Mouse (Mus musculus): ENCODE measurements around the gene Glipr1l2.
"Not testable (repeated sequence)": the region's sequence is repeated elsewhere in the genome, so short reads cannot be mapped to it uniquely, and the experiment has no call there.

The Glipr1l2 gene

GRCm38 (mm10) chr10:112083157-112083556 is at the start of gene Glipr1l2:
Gene Glipr1l2 (plus strand): TSS chr10:112083354.
- no peak for DNase-seq (ENCODE audit: extremely low spot score, low read depth, low spot score)

GRCm38 (mm10) chr10:112043523-112043922 is 39.6 kb upstream of the Glipr1l2 start:
- DNase-seq (ENCODE audit: extremely low spot score, low read depth, low spot score): not testable (repeated sequence)

DNA sequence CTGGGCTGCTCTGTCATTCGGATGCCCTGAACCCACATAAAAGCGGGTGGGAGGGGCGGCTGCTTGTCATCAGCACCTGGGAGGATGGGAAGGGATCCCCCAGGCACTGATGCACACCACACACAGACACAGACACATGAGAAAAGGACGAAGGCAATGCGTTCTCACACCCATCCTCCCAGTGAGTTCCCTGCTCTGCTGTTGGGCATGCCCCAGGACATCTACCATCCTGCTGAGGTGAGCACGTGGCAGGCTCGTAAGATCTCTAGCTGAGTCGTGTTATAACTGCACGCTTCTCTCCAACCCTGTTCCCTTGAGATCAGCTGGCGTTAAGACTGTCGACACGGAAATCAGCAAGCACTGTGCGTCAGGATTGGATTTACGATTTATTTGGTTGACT is 38.9 kb upstream of the Glipr1l2 start:
- not testable (repeated sequence) for DNase-seq (ENCODE audit: extremely low spot score, low read depth, low spot score)

DNA sequence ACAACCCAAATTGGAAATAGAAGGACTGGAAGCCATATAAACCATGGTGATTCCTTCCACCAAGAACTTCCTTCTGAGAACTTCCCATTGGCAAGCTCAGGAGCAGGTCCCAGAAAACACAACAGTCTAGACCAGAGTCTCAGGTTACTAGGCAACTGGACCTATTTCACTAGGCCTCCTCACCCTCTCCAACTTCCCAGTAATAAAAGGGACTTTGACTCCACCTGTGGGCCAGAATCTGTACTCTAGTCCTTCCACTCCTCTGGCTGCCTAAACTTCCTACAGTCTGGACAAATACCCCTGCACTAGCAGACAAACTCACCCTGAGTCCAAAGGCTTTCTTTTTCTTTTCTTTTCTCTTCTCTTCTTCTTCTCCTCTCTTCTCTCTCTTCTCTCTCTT is 31.9 kb upstream of the Glipr1l2 start:
- no peak for DNase-seq (ENCODE audit: extremely low spot score, low read depth, low spot score)

DNA sequence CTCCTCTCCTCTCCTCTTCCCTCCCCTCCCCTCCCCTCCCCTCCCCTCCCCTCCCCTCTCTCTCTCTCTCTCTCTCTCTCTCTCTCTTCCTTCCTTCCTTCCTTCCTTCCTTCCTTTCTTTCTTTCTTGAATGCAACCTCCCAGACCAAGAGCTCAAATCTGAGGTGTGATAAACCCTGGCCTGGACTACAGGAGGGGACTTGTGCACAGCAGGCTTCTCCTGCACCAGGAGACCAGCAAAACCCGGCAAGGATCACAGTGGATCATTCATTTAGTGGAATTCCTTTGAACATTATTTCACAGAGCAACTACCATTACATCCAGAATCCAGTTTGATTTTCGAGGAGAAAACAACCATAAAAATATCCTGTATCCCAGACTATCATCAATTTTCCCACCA is 31.2 kb upstream of the Glipr1l2 start:
- not testable (repeated sequence) for DNase-seq (ENCODE audit: extremely low spot score, low read depth, low spot score)

- DNase-seq (ENCODE audit: extremely low spot score, low read depth, low spot score): peak; percentile 47
These were observed 23.2 kb upstream of the Glipr1l2 start, which contains the start of gene Glipr1l1 for GRCm38 (mm10) chr10:112059702-112060582. Gene Glipr1l1 (plus strand): TSS chr10:112060189.

GRCm38 (mm10) chr10:112060583-112060934 is 22.6 kb upstream of the Glipr1l2 start:
- DNase-seq (ENCODE audit: extremely low spot score, low read depth, low spot score): not testable (repeated sequence)

DNA sequence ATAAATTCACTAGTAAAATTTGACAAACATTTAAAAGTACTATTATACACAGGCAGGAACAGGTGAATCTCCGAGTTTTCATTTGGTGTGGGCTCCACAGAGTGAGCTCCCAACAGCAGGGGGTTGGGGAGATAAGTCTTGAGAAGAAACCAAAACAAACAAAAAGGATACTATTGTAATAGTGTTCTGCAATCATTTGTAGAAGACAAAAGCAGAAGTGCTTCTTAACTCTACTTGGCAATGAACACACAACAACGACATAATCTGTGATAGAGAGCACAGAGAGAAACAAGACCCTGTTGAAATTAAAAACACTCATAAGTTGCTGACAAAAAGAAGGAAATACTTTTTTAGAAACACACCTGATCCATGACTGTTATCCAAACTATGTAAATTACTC is 3.1 kb upstream of the Glipr1l2 start:
- DNase-seq (ENCODE audit: extremely low spot score, low read depth, low spot score): no peak

DNA sequence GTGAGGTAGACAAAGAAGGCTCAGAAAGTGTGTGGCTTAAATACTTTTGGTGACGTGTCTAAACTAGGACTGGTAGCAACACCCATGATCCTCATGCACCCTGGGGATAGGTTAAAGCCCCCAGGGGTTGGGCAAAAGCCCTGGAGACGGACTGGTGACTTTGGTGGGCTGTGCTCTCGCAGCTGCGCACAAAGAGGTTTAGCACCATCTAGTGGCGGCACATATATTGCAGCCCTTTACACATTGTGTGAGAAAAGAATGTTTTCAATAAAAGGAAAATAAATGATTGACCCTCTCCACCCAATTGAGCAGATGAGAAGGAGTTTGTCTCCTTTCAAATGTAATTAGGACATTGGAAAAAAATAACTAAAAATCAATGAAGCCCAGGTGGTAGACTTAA is 22.6 kb downstream of the Glipr1l2 start:
- DNase-seq (ENCODE audit: extremely low spot score, low read depth, low spot score): peak; percentile 18

- DNase-seq (ENCODE audit: extremely low spot score, low read depth, low spot score): no peak
These were observed 27.2 kb downstream of the Glipr1l2 start for GRCm38 (mm10) chr10:112110401-112110800.

GRCm38 (mm10) chr10:112125090-112125489 is 41.9 kb downstream of the Glipr1l2 start:
- not testable (repeated sequence) for DNase-seq (ENCODE audit: extremely low spot score, low read depth, low spot score)

GRCm38 (mm10) chr10:112127682-112128230 is 44.6 kb downstream of the Glipr1l2 start:
- not testable (repeated sequence) for DNase-seq (ENCODE audit: extremely low spot score, low read depth, low spot score)

- DNase-seq (ENCODE audit: extremely low spot score, low read depth, low spot score): no peak
These were observed 49.0 kb downstream of the Glipr1l2 start for GRCm38 (mm10) chr10:112132194-112132593.

GRCm38 (mm10) chr10:112138050-112138870 is 55.1 kb downstream of the Glipr1l2 start:
- DNase-seq (ENCODE audit: extremely low spot score, low read depth, low spot score): peak; percentile 31

GRCm38 (mm10) chr10:112138871-112139430 is 55.8 kb downstream of the Glipr1l2 start:
- no peak for DNase-seq (ENCODE audit: extremely low spot score, low read depth, low spot score)

DNA sequence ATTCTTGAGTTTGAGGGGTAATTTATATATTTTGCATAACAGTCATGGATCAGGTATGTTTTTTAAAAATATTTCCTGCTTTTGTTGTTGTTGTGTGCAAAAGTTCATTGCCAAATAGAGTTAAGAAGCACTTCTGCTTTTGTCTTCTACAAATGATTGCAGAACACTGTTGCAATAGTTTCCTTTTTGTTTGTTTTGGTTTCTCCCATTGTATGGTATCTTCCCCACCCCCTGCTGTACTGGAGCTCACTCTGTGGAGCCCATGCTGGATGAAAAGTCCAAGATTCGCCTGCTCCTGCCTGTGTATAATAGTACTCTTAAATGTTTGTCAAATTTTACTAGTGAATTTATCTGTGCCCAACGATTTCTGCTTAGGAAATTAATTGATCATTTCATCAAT is 56.7 kb downstream of the Glipr1l2 start:
- DNase-seq (ENCODE audit: extremely low spot score, low read depth, low spot score): no peak
